Mouse (Mus musculus) kidney, postnatal 36 days (tissue): ENCODE data around the gene Rps26.
"Not testable (repeated sequence)": the region's sequence is repeated elsewhere in the genome, so short reads cannot be mapped to it uniquely, and the experiment has no call there.

Experiments used
- DNase-seq, 2 experiments: peaks; one replicate each; pipeline ENCODE4 v3.0.0; 2021 to 2022; ENCODE audit warnings: mixed read lengths in 2 of 2

The Rps26 gene

GRCm38 (mm10) chr10:128640891-128641290 lies 14.3 kb upstream of the Rps26 start:
- no peak for DNase-seq

GRCm38 (mm10) chr10:128639999-128640398 lies 13.5 kb upstream of the Rps26 start:
- no peak for DNase-seq

GRCm38 (mm10) chr10:128637011-128637410 lies 10.5 kb upstream of the Rps26 start:
- DNase-seq: no peak

GRCm38 (mm10) chr10:128636561-128636960 lies 10.0 kb upstream of the Rps26 start:
- DNase-seq: no peak

- DNase-seq: no peak
Observed at GRCm38 (mm10) chr10:128635697-128636096, 9.2 kb upstream of the Rps26 start.

- DNase-seq: no peak
Observed at GRCm38 (mm10) chr10:128631571-128631970, 5.0 kb upstream of the Rps26 start.

- not testable (repeated sequence) for DNase-seq
Observed at GRCm38 (mm10) chr10:128630306-128630705, 3.8 kb upstream of the Rps26 start.

- DNase-seq: no peak
Observed at GRCm38 (mm10) chr10:128629746-128630145, 3.2 kb upstream of the Rps26 start.

GRCm38 (mm10) chr10:128627398-128628317 lies 1.1 kb upstream of the Rps26 start:
- no peak for DNase-seq

- no peak for DNase-seq
Observed at GRCm38 (mm10) chr10:128625287-128625894, 1.2 kb downstream of the Rps26 start.

GRCm38 (mm10) chr10:128623106-128623613 lies 3.4 kb downstream of the Rps26 start:
- DNase-seq: not testable (repeated sequence)

GRCm38 (mm10) chr10:128622702-128623101 lies 3.8 kb downstream of the Rps26 start:
- no peak for DNase-seq

GRCm38 (mm10) chr10:128621986-128622520 lies 4.5 kb downstream of the Rps26 start:
- no peak for DNase-seq

- no peak for DNase-seq
Observed at GRCm38 (mm10) chr10:128620241-128620640, 6.3 kb downstream of the Rps26 start.

GRCm38 (mm10) chr10:128619148-128619547 lies 7.4 kb downstream of the Rps26 start:
- not testable (repeated sequence) for DNase-seq

GRCm38 (mm10) chr10:128618570-128618969 lies 8.0 kb downstream of the Rps26 start:
- DNase-seq: no peak

- DNase-seq: not testable (repeated sequence)
Observed at GRCm38 (mm10) chr10:128615798-128616448, 10.6 kb downstream of the Rps26 start.

GRCm38 (mm10) chr10:128614934-128615333 lies 11.6 kb downstream of the Rps26 start:
- DNase-seq: no peak

- not testable (repeated sequence) for DNase-seq
Observed at GRCm38 (mm10) chr10:128613820-128614219, 12.7 kb downstream of the Rps26 start.

GRCm38 (mm10) chr10:128613154-128613440 lies 13.4 kb downstream of the Rps26 start:
- no peak for DNase-seq

- peak; percentile 75 to 89 for DNase-seq
Observed at GRCm38 (mm10) chr10:128612433-128613153, 14.0 kb downstream of the Rps26 start.

- no peak for DNase-seq
Observed at GRCm38 (mm10) chr10:128606483-128606882, 20.1 kb downstream of the Rps26 start.
